Mouse (Mus musculus) brain, adult 10 weeks (tissue): ENCODE results near the gene Ist1. TPM values are rescaled to one million over a fixed set of nuclear protein-coding genes. Genes with fewer than 3 reads are reported as not detected.

ENCODE experiments used
- polyA plus RNA-seq: library from polyadenylated mRNA; stranded (reverse); fragments of 350-450 nt; fragmentation: Illumina TruSeq; extraction: RNeasy Lipid Tissue Mini Kit (QIAGEN cat#74804); gene quantifications from one replicate; pipeline ENCODE4 v1.2.3, GENCODE M21; 2015; ENCODE audit warnings: low read depth, low replicate concordance

Ist1 gene
- polyA plus RNA-seq: 78.6 TPM

GRCm38 (mm10) chr8:109693146-109693900 is at the start of gene Ist1:
TSS of gene Ist1 (minus strand) at chr8:109693260.

GRCm38 (mm10) chr8:109737237-109738048 is 44.4 kb upstream of the Ist1 start, which contains the start of gene Atxn1l:
TSS of gene Atxn1l (minus strand) at chr8:109737739.

GRCm38 (mm10) chr8:109705320-109706075 is 12.4 kb upstream of the Ist1 start, which contains the start of gene Zfp821:
TSS of gene Zfp821 (plus strand) at chr8:109705546.

Other genes starting within 250 kb of the Ist1 start
- gene Pmfbp1, start 199.2 kb downstream of the Ist1 start, polyA plus RNA-seq: 0.37 TPM
- 15.6 TPM for gene Dhx38, start 127.4 kb downstream of the Ist1 start, polyA plus RNA-seq
- 23.6 TPM for gene Txnl4b, start 127.4 kb downstream of the Ist1 start, polyA plus RNA-seq
- gene Hp, start 114.1 kb downstream of the Ist1 start, polyA plus RNA-seq: 1.3 TPM
- gene Dhodh, start 84.6 kb downstream of the Ist1 start, polyA plus RNA-seq: 23.0 TPM
- 1.3 TPM for gene Pkd1l3, start 78.7 kb downstream of the Ist1 start, polyA plus RNA-seq
- 31.7 TPM for gene Zfp821, start 12.3 kb upstream of the Ist1 start, polyA plus RNA-seq
- 15.6 TPM for gene Atxn1l, start 44.5 kb upstream of the Ist1 start, polyA plus RNA-seq
- 72.2 TPM for gene Ap1g1, start 85.3 kb upstream of the Ist1 start, polyA plus RNA-seq
- 18.4 TPM for gene Phlpp2, start 175.3 kb upstream of the Ist1 start, polyA plus RNA-seq